Mouse (Mus musculus) kidney, postnatal 4 days (tissue): ENCODE results near the gene Stim1.

Experiments
- DNase-seq, 2 experiments: peaks; one replicate each; pipeline ENCODE4 v3.0.0; 2021; ENCODE audit warnings: mixed read lengths in 2 of 2

Gene Stim1

DNA sequence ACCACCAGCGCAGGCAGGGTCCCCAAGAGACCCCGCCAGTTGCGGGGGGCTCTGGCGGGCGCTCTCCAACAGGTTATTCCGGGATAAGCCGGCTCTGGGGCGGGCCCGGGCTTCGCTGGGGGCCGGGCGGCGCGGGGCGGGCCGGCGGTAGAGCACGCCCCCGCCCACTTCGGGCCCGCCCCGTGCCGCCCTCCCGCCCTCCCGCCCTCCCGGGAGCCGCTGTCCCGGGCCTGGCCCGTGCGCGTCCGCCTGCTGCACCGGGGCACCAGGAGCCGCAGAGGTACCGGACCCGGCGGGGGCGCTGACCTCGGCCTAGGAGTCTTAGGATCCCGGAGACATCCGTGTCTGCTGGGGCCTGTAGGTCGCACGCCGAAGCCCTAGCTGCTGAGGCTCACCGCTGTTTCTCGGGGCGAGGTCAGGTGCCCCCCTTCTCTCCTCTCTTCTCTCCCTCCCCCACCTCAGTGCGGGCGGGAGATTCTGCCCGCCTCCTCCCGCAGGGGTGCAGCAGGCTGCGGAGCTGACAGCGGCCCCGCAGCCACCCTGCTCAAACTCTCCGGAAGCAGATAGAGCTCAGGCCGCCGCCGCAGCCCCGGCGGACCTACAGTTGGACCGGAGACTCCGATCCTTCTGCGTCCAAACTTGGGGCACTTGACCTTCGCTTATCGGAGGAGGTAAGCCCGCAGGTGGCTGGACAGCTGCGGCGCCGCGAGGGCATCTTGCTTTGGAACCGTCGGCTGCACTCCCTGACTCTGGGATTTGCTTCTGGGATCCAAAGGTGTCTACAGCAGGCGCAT lies at the start of gene Stim1:
Gene Stim1 (plus strand): TSS at position 206 of the 794 bp plus-strand sequence.
- DNase-seq = peak; percentile 75 to 85

DNA sequence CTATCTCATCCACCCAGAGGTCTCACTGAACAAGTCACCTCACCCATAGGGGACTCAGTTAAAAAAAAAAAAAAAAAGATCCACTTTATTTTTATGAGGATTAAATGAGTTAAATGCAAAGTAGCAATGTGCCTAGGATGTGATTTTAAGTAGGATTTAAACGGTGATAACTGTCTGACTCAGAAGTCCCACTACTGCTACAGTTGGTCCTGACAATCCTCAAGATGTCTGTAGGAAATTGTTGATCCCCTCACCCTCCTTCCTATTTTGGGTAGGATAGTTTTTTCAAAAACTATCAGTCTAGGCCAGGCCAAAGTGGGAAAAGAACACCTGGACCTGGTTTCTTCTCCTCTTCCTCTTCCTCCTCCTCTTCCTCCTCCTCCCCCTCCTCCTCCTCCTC lies 45.7 kb upstream of the Stim1 start:
- no peak for DNase-seq

DNA sequence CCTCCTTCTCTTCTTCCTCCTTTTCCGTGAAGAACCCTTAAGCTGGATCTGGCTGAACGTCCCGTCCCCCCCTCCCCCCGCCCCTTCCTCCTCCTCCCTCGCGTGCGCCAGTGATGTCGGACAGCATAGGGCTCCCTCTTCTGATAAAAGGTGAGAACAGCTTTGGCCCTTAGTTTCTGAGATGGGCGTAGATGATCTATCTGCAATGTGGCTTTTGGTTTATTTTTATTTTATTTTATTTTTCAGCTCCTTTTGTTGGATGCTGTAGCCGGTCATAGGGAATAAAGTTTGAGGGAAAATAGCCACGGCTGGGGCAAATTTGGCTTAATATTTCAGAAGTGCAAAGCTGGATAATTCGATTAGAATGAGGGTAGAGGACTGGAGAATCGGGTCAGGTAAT lies 45.3 kb upstream of the Stim1 start:
- peak; percentile 59 to 69 for DNase-seq

DNA sequence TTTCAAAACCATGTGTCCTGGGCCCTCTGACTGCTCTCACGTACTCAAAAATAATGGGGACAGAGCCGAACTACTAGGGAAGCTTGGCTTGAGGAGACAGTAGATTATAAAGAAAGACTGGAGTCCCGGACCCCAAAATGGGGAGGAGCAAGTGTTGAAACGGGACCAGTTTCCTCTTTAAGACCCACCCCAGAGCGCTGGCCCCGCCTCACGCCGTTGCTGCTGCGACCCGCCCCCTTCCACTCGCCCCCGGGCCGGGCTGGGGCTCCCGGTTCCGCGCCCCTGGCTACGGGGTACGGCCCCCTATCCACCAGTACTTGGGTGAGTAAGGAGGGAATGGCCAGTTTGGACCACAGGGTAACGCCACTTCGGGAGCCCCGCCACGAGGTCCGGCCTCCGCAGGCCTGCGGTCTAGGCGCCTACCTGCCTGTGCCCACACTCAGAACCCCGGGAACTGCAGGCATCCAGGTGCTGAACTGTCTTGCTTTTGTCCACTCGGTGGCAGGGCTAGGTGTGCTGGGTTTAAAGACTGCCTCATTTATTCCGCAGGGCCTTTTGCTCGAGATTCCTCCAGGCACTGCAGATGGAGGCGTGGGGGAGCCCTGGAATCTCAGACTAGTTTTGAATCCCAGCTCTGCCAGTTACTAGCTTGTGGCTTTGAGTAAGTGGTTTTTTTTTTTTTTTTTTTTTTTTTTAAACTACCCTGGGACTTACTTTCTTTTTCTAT lies 44.6 kb upstream of the Stim1 start:
- DNase-seq = peak; percentile 52 to 81

DNA sequence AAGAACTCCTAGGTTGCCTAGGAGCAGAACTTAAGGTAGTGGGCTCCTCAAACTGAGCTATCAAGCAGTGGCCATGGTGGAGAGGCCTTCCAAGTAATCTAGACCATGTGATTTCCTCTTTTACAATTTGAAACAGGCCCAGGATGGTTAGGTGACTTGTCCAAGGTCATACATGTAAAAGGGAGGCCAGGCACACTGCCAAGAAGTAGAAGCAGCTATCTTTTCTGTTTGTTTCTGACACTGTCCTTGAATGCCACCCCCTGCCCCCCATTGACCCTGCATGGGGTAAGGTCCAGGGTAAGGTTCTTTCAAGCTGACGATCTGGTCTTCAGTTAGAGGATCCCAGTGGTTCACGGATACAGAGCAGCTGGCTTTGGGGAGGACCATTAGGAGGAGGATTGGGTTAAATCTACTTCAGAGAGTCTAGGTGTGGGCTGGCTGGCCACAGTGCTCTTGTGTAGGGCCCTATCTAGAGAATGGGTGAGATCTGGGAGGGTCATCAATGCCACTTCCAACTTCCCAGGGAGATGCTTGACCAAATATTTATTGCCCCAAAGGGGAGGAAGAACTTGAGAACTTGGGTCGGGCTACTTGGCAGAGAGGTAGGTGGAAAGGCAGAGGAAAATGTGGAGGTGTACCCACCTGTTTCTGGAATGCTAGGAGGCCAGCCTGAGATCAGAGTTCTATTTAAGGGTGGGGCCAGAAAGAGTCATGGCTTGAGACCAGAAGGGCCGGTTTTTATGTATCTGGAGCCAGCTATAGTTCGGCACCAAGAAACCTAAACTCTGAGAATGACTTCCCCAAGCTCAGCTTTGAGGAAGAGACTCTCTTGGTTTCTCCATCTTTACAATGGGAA lies 43.5 kb upstream of the Stim1 start:
- DNase-seq = no peak

DNA sequence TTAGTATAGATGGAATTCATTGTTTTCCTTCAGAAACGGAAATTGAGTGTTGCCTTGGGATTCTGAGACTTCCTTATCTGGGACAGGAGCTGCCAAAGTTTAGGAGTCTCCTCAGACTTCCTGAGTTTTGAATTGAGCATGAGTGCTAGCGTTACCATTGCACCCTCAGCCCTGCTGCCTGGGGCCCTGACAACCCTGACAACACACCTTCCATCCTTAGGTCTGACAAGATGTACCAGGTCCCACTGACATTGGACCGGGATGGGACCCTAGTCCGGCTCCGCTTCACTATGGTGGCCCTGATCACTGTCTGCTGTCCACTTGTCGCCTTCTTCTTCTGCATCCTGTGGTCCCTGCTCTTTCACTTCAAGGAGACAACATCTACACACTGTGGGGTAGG lies 41.6 kb upstream of the Stim1 start:
- DNase-seq = no peak

DNA sequence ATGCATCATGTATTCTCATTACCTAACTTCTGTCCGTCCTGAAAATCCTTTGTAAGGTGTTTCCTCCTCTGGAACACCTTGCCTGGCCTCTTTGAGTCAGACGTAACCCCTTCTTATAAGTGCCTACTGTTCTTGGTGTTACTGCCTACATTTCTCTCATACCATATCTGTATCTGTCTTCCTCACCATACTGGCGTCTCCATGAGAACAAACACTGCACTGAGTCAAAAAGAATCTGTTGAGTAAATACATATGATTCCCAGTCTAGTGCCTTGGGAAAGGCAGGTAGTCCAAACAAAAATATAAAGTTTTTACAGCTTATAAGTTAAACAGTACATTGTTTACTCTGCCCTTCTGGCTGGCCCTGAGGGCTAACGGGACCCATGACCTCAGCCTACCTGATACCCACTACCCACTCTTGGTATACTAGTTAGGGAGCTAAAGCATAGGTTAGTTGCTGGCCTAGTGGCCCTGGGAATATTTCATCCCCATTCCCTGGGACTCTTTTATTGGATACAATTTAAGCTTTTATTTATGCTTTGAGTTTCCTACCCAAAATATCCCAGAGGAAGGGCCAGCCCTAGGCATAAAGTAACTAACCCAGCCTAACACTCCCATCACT lies 39.4 kb upstream of the Stim1 start:
- DNase-seq = no peak

DNA sequence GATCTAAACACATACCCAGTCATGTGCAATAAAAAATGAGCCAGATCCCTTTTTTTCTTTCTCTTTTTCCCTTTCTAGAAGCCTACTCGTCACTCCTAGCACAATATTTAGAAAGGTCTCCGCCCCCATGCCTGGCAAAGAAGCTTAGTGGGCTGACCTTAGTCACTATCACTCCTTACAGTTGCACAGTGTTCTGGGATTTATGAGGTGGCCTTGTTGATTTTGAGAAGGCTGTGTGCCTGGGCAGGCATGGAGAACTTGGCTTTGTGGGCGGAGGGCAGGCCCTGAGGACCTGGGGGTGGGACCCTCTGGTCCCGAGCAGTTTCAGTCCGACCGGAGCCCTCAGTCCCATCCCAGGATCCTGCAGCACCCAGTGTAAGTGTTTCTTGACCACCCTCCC lies 37.8 kb upstream of the Stim1 start:
- no peak for DNase-seq

DNA sequence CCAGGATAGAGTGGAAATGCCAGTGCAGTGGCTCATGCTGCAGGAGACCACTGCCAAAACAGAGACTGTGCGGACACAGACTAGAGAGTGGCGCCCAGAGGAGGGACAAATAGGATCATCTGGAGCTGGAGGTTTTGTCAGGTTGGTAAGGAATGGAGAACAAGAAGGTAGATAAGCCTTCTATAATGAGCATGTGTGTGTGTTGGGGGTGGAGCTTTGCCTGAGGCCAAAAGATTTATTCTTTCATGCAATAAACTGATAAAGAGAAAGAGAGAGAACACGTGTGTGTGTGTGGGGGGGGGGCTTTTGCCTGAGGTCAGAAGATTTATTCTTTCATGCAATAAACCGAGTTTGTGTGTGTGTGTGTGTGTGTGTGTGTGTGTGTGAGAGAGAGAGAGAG lies 34.5 kb upstream of the Stim1 start:
- no peak for DNase-seq

DNA sequence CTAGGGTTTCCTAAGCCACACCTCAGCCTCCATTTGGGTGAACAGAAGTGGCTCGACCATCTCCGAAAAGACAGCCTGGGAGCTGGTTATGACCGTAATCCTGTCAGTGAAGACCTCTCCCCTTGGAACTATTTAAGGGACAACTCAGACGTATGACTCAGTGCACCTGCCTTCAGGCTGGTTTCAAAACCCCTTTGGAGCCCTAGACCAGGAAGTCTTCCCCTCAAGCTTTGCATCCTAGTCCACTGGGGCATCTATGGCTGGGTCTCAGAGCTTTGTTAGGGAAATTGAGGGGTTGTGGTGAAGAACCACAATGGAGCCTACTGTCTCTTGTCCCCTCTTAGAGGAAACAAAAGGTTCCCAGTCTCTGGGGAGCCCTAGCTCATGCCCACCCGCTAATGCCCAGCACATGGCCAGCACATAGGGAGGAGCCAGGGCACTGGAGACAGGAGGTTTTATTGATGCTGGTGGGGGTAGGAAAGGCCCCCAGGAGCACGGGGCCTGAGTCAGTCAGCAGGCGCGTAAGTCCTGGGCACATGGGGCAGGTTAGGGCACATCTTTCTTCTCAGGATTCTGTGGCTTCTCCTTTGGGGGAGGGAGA lies 28.8 kb upstream of the Stim1 start:
- DNase-seq = no peak

DNA sequence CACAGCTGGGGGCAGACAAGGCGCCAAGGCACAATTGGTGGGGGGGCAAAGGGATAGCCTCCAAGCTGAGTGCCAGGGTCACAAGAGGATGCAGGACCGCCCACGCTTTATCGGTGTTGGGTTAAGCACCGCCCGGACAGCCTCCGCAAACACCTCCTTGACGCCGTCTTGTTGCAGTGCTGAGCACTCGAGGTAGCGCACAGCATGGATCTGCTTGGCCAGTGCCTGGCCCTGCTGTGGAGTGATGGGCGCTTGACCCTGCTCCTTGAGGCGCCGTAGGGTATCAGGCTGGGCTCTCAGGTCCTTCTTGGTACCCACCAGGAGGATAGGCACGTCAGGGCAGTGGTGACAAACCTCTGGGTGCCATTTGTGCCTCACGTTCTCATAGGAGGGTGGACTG lies 28.0 kb upstream of the Stim1 start:
- DNase-seq = no peak

DNA sequence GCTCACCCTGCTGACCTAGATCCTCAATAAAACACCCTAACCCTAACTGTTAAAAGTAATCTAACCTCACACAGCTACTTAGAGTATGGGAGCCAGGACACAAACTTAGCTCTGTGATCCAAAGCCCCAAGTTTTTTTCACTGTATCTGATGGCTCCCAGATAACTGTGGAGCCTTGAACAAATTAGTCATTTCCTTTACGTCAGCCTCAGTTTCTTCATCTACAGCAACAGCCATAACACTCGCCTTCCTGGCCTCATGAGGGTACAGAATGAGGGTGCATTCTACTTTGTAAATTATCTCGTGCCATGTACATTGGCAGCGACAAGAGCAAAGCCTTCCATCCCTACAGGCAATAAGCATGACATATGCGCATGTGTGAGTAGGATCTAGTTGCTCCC lies 25.2 kb upstream of the Stim1 start:
- DNase-seq = no peak

DNA sequence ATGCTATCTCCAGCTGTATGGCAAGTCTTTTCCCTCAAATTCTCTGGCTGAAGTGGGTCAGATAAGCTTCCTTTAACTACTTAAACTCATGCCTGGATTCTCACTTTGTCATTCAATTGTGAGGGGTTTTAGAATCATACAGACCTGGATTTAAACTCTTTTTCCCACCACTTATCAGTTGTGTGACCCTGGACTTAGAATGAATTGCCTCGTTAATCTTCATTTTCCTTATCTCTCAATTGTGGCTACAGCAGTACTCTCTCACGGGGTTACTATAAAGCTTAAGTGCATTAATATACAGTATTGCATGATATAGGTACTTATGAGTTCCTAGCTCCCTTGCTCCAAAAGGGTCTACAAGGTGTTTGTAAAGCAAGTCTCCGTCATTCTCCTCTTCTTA lies 24.7 kb upstream of the Stim1 start:
- no peak for DNase-seq

DNA sequence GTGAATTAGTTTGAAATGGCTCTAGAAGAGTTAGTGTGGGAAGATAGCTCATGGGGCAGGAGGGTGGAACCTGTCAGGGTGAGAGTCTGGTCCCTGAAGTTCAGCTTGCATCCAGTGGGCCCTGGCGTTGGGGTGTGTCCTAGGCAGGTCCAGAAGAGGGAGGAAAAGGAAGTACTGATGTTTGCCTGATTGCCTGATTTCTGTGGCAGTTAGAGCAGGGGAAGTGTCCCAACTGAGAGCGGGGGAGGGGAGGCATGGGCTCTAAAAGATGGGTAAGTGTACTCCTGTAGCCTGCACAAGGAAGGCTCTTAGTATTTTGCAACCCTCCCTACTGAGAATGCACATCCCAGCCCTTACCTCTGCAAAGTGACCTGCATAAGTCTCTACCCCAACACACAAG lies 23.7 kb upstream of the Stim1 start:
- DNase-seq = peak; percentile 36 to 40

DNA sequence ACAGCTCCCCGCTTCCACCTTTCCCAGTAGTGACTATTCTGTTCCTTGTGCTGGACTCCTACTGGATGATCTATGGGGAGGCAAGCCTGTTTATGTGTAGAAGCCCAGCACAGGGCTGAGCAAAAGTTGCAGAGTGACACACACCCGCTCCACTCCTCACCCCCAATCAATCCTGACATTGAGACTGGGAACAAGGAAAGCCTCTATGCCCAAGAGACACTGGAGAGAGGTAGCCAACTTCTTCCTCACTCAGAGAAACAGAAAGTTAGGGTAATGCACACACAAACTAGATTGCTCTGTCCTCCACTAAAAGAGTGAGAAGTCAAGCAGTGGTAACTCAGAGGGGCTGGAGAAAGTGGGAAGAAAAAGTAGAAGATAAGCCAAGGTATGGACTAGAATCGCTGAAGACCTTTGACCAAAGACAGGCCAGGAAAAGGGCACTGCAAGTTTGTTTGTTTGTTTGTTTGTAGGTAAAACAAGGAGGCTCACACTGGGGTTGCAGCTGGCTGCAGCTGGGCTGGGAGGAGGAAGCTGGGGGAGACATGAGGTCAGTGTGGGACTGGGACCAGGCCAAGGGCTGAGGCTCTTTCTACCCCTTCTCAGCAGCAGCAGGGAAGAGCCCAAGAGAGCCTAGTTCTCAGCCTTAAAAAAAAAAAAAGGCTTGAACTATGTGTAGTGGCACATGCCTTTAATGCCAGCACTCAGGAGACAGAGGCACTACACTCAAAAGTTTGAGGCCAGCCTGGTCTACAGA lies 22.6 kb upstream of the Stim1 start:
- DNase-seq = peak; percentile 55 to 62

DNA sequence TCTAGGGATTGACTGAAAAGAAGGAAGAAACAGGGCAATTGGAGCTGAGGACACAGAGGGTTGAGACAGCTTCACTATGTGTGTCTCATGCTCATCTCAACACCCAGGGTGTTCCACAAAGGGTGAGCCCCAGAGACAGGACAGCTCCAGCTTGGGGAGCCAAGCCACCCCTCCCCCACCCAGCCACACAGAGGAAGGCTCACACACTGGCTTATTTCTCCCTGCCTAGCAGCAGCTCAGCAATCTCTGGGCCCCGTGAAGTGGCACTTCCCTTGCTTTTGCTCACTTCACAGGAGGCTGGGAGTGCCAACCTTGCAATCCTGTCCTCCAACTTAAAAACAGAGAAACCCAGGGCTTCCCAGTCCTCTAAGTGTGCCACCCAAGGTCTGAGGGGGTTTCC lies 21.8 kb upstream of the Stim1 start:
- peak; percentile 57 to 59 for DNase-seq

DNA sequence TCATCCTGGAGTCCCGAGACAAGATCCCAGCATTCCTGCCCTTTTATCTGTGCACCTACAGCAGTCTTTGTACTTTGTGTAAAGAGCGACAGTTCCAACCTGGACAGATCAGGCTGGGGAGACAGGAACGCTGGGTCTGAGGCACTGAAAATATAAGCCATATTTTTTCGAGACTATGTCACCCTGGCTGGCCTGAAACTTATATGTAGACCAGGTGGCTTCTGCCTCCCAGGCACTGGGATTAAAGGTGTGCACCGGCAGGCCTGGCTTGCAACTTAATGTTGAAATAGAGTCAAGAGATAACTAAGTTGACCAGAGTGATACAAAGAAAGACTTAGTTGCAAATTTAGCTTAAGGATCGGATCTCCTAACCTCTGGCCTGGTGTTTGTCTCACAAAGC lies 21.3 kb upstream of the Stim1 start:
- DNase-seq = no peak

DNA sequence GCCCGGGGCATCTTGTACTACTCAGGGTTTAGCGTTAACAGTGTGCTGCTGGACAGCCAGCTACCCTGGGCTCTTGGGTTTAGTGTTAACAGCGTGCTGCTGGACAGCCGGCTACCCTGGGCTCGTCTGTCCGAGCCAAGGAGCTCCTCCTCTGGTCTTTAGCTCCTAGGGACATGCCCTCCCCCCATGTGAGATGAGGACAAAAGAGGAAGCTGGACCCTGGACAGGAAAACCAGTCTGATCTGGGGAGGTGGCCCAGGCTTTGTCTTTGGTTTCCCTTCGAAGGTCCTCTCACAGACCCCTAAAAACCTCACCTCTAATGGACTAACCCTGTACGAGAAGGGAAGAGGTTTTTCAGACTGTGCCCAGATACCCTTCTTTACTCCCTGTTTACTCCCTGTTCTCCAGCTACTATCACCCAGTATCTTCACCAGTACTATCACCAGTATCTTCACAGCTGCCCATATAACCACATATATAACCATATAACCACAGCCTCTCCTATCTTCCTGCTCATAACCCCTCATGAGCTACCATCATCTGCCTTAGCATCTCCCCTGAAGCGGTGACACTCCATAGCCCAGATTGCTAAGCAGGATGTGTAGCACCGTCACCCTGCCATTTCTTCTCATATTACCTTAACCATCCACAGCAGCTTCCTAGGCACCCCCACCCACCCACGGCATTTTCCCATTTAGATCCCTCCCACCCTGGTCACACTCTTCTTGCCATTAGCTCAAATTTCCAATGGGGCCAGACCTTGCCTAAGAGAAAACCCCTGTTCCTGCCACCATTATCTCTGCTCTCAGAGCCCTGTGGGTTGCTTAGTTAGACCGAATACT lies 20.4 kb upstream of the Stim1 start:
- DNase-seq = peak; percentile 11 to 43

DNA sequence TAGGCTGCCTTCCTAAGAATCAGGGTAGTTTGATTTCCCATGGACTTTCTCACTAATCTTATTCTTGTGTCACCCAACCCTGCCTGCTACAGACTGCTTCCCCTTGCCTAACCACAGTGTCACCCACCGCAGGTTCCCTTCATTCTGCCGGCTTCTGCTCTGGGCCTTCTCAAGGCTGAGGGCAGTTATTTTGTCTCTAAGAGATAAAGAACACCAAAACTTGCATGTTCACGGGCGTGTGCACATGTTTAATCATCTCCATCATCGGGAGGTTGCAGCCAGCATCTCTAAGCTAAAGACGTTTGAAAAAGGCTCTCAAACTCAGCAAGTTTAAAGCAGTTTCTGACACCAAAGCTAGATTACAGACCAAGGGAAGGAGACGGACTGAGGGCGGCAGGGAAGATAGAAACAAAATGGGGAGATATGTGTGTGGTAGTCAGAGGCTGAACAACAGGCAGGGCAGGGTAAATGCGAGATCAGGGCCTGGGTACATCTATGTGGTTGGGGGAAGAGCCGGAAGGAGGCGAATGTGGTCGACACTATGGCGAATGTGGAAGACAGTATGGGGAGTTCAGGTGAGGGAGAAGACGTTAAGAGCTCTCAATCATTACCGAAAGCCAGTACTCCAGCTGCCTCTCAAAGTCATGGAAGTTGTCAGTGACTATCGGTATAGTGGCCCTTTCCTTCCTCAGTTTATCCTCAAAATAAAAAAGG lies 18.8 kb upstream of the Stim1 start:
- DNase-seq = peak in 1 of 2 experiments; percentile 26

DNA sequence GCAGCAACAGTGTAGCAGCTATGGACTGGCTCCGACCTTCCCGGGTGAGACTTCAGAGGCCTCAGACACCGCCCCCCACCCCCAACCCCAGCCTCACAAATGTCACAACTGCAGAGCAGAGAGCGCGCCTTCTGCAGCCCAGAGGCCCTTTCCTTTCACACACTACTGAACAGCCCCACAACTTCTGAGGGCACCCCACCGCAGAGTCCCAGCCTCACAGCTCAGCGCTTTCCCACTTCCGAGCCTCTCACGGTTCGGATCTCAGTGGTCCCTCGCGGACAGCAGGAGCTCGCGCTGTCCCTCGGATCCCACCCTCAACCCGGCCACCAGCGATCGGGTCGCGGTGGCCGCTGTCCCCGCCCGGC lies 18.1 kb upstream of the Stim1 start:
- no peak for DNase-seq
